Mouse (Mus musculus) kidney, adult 2 months (tissue): Measurements from ENCODE around the gene Pkd2l1. TPM values are rescaled to one million over a fixed set of nuclear protein-coding genes. Genes with fewer than 3 reads are reported as not detected.
A peak's percentile ranks its signal among the peaks of the same experiment; 100 is the strongest.

Experiments
- DNase-seq: peaks from one replicate; pipeline ENCODE4 v3.0.0; 2021
- H3K27ac ChIP-seq: fragments of 200-500 bp; 2 replicates; pipeline ENCODE4 v1.5.1; 2012; ENCODE audit warnings: low read depth, low read length, control low read depth, inconsistent platforms; ENCODE audit not compliant: insufficient read depth
- H3K27me3 ChIP-seq: fragments of 200-500 bp; replicated peaks from 2 replicates; pipeline ENCODE4 v1.6.1; 2012; ENCODE audit warnings: mild to moderate bottlenecking, moderate library complexity, low read length, inconsistent platforms; ENCODE audit not compliant: control insufficient read depth, insufficient read depth
- H3K36me3 ChIP-seq: fragments of 200-500 bp; 2 replicates; pipeline ENCODE4 v1.6.1; 2012; ENCODE audit warnings: mild to moderate bottlenecking, moderate library complexity, low read length, inconsistent platforms; ENCODE audit not compliant: control insufficient read depth, insufficient read depth
- H3K4me1 ChIP-seq: fragments of 200-500 bp; 2 replicates; pipeline ENCODE4 v1.6.1; 2011; ENCODE audit warnings: low read length; ENCODE audit not compliant: control insufficient read depth, insufficient read depth
- H3K4me3 ChIP-seq: fragments of 200-500 bp; 2 replicates; pipeline ENCODE4 v1.5.1; 2011; ENCODE audit warnings: mild to moderate bottlenecking, low read depth, low read length, control low read depth; ENCODE audit not compliant: insufficient read depth
- CTCF ChIP-seq: fragments of 200-500 bp; conservative IDR thresholded peaks from 2 replicates; pipeline ENCODE4 v1.5.1; 2011; ENCODE audit warnings: low read depth, mild to moderate bottlenecking, control low read depth, low read length, moderate library complexity, mixed read lengths; ENCODE audit not compliant: insufficient read depth, insufficient read length
- POLR2A ChIP-seq: fragments of 200-500 bp; IDR thresholded peaks from one replicate; pipeline ENCODE4 v1.6.1; 2011; ENCODE audit warnings: low read depth, low read length, control low read depth
- WGBS: fragments of 180-500 bp; shearing (Covaris S2); methylation state at CpG from one replicate; pipeline ENCODE4 v1.1.7; 2018; 5-methylcytosine and 5-hydroxymethylcytosine counted together
- polyA plus RNA-seq: library from polyadenylated mRNA; depleted of rRNA; stranded (reverse); fragments of >200 nt; gene quantifications from 2 replicates; pipeline ENCODE4 v1.2.3, GENCODE M21; 2012

Pkd2l1 gene
- polyA plus RNA-seq, 1 experiment, result 0.02 TPM

DNA sequence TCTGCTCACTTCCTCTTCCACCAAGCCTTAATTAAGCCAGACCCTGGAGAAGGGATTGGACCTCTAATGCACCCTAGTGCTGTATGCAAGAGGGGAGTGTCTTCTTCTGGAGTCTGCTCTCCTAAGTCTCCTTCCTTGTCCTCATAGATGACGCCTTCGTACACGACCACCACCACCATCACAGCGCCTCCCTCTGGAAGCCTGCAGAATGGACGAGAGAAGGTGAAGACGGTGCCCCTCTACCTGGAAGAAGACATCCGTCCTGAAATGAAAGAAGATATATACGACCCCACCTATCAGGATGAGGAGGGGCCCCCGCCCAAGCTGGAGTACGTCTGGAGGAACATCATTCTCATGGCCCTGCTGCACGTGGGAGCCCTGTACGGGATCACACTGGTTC is 23.0 kb upstream of the Pkd2l1 start:
- 66% methylated on average over 12 of the region's 12 CpGs for WGBS
- TF ChIP-seq CTCF (no peak), POLR2A (no peak)
- DNase-seq, result no peak

DNA sequence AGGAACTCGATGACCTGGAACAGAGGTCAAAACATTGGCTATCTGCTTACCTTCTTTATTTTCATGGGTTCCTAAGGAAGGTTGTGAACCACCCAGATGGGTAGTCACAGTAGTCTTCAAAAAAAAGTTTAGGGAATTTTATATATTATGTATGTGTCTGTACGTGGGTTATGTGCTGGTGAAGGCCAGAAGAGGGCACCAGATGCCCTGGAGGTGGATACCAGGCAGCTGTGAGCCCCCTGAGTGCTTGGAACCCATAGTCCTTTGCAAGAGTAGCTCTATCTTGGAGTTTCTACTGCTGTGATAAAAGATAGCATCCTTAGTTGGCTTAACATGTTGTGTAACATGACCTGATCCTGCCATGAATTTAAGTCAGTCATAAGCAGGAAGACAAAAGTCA is 14.8 kb upstream of the Pkd2l1 start:
- TF ChIP-seq POLR2A (no peak), CTCF (no peak)
- Histone ChIP-seq H3K4me1 (no peaks in the 10 kb centered on the region), H3K27ac (no peak overlapping the region), H3K36me3 (no peaks in the 10 kb centered on the region), H3K27me3 (no peaks in the 10 kb centered on the region), H3K4me3 (no peak overlapping the region)
- DNase-seq, result no peak
- 79% methylated on average over 2 of the region's 2 CpGs for WGBS

More for the DNA sequence above, 23.0 kb upstream of the Pkd2l1 start:
- no peaks in the 10 kb centered on the region for H3K36me3 ChIP-seq
- H3K4me1 ChIP-seq, result no peaks in the 10 kb centered on the region
- no peak overlapping the region for H3K27ac ChIP-seq
- no peak overlapping the region for H3K4me3 ChIP-seq
- no peaks in the 10 kb centered on the region for H3K27me3 ChIP-seq

DNA sequence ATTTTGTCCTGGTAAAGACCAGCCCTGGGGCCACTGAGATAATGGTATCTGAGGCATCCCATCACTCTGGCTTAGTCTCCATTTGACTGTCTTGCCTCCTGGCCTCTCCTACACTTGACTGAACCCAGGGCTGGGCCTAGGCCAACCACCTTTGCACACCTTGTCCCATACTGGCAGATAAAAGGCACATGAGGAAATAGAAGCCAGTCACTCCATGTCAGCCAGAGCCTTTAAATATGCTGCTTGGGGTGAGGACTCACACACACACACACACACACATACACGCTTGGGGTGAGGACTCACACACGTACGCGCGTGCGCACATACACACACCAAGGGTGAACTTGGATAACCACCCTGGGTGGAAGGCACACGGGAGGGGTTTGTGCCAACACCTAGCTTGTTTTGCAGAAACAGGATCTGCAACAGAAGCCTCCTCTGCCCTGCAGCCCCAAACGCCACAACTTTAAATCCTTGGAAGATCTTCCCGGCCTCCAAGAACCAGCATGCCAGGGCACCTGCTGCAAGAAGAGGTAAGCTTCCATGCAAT is 10.8 kb upstream of the Pkd2l1 start, which contains the start of gene Scd3:
Gene Scd3 (plus strand): TSS at position 255 of the 550 bp plus-strand sequence.
- no peak for DNase-seq
- WGBS, result 92% methylated on average over 9 of the region's 9 CpGs
- Histone ChIP-seq H3K4me1 (no peaks in the 10 kb centered on the region), H3K27ac (no peak within 1 kb of the TSS), H3K36me3 (no peaks in the 10 kb centered on the region), H3K4me3 (no peak within 1 kb of the TSS), H3K27me3 (no peaks in the 10 kb centered on the region)
- no peak for TF ChIP-seq POLR2A
- TF ChIP-seq CTCF, result no peak

DNA sequence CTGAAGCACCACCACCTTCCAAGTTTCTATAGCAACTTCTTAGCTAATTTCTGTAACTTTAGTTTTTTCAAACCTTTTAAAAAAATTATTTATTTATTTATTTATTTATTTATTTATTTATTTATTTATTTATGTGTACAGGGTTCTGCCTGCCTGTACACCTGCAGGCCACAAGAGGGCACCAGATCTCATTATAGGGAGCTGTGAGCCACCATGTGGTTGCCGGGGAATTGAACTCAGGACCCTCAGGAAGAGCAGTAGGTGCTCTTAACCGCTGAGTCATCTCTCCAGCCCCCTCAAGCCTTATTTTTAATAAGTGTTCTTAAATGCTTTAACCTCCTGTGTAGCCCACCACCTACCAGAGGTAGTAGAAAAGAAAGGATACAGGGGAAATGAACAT is 6.7 kb upstream of the Pkd2l1 start:
- 74% methylated on average over 2 of the region's 2 CpGs for WGBS
- TF ChIP-seq CTCF (peak; percentile 43), POLR2A (no peak)
- Histone ChIP-seq H3K4me1 (no peaks in the 10 kb centered on the region), H3K27ac (no peak overlapping the region), H3K4me3 (no peak overlapping the region), H3K27me3 (no peaks in the 10 kb centered on the region), H3K36me3 (no peaks in the 10 kb centered on the region)
- DNase-seq, result peak; percentile 10

DNA sequence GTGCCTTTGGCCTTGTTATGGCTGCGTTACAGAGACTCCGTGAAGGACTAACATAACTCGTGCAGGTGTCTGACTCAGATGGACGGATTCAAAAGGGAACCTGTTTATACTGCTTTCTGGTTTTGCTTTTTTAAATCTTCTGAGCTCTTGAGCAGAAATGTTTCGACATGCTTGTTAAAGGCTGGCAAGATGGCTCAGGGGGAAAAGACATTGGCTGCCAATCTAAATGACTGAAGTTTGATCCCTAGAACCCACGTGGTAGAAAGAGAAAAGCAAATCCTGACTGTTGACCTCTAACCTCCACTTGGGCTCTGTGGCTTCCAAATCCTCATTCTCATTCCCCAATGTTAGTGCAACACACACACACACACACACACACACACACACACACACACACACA is 6.3 kb upstream of the Pkd2l1 start:
- H3K27me3 ChIP-seq, result no peaks in the 10 kb centered on the region
- DNase-seq, result no peak
- no peaks in the 10 kb centered on the region for H3K36me3 ChIP-seq
- H3K4me1 ChIP-seq, result no peaks in the 10 kb centered on the region
- no peak overlapping the region for H3K4me3 ChIP-seq
- H3K27ac ChIP-seq, result no peak overlapping the region
- WGBS, result 77% methylated on average over 6 of the region's 6 CpGs
- TF ChIP-seq POLR2A (no peak), CTCF (no peak)

DNA sequence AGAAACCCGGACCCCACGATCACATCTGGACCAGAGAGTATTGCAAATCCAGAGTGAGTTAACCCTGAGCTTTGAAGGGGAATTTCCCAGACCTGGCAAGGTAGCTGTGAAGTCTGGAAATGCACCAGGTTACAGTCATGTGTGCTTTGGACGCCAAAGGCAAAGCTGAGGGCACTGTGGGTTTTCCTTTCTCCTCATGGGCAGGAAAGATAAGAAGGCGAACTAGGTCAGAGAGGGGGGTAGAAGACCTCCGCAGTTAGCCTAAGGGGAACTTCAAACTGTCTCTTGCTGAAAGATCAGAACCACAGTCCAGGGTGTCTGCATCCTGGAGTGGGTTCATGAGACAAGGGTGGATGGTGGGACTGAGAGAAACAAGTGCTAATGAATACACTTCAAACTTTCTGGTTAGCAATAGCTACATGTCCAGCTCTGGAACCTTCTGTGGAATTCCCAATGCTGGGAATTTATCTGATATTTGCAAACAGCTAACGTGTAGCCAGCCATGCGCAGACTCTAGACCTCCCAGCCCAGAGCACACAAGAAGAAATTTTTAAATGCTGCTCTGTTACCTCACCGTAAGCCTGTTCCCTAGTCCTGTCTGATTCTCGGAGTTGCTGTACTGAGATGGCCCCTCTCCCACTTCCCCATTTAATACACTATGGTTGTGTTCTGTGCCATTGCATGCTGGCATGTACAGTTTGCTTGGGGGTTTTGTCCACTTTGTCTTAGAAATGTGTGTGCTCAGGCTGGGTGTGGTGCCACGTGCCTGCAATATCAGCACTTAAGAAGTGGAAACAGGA is 5.0 kb upstream of the Pkd2l1 start:
- WGBS, result 81% methylated on average over 10 of the region's 10 CpGs

DNA sequence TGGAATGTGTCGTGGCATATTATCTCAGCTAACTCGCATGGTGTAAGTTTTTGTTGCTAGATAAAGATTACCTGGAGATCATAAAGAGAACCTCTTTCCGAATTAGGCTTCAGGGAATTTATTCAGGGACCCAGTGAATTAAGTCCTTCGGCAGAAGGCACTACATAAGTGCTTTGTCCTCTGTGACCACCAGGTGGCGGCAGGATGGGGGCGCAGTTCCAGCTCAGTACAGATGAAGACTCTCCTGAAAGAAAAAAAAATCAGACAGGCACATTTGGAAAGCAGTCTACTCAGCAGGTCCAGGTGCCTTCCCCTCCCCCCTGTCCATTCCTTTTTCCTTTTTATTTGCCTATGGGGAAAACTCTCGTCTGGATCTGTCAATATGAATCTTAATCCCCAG is 2.9 kb upstream of the Pkd2l1 start:
- TF ChIP-seq POLR2A, result no peak
- TF ChIP-seq CTCF, result peak; percentile 74

More for the DNA sequence above, 5.0 kb upstream of the Pkd2l1 start:
- Histone ChIP-seq H3K4me1 (no peaks in the 10 kb centered on the region), H3K27ac (no peak overlapping the region), H3K36me3 (no peaks in the 10 kb centered on the region), H3K27me3 (no peaks in the 10 kb centered on the region), H3K4me3 (no peak overlapping the region)
- DNase-seq, result no peak
- TF ChIP-seq POLR2A (no peak), CTCF (no peak)

More for the DNA sequence above, 2.9 kb upstream of the Pkd2l1 start:
- Histone ChIP-seq H3K27me3 (no peaks in the 10 kb centered on the region), H3K4me3 (no peak overlapping the region), H3K4me1 (no peaks in the 10 kb centered on the region), H3K27ac (no peak overlapping the region), H3K36me3 (no peaks in the 10 kb centered on the region)
- 16% methylated on average over 7 of the region's 7 CpGs for WGBS
- peak; percentile 55 for DNase-seq
